Mouse (Mus musculus) limb, embryonic 14.5 days (tissue): ENCODE measurements at regions not wholly inside any gene's neighbourhood (a gene's known extent, or its start where the extent isn't known, plus 50 kb on each side); places are given as distances from the start of the nearest gene placed in this dataset.

Experiments
- ATAC-seq: fragments of 200-750 bp; cut with Nextera tagmentation; 2 replicates; pipeline ENCODE4 v1.8.0; 2017; ENCODE audit warnings: low read depth, moderate number of reproducible peaks, moderate TSS enrichment; ENCODE audit not compliant: low FRiP score
- DNase-seq: peaks from one replicate; pipeline ENCODE4 v3.0.0-alpha.2; 2015; ENCODE audit warnings: low spot score
- H3K27ac ChIP-seq: fragments of 300-500 bp; sonication (generic); replicated peaks from 2 replicates; pipeline ENCODE4 v1.5.1; 2014; ENCODE audit warnings: low read depth, mild to moderate bottlenecking, low read length, moderate library complexity, mixed read lengths
- H3K27me3 ChIP-seq: fragments of 300-500 bp; sonication (generic); 2 replicates; pipeline ENCODE4 v1.6.1; 2014; ENCODE audit warnings: low read length, mixed read lengths; ENCODE audit not compliant: control insufficient read depth, insufficient read depth
- H3K36me3 ChIP-seq: fragments of 300-500 bp; sonication (generic); 2 replicates; pipeline ENCODE4 v1.6.1; 2014; ENCODE audit warnings: mild to moderate bottlenecking, low read length, moderate library complexity, mixed read lengths; ENCODE audit not compliant: control insufficient read depth, insufficient read depth
- H3K4me1 ChIP-seq: fragments of 300-500 bp; sonication (generic); 2 replicates; pipeline ENCODE4 v1.6.1; 2014; ENCODE audit warnings: antibody characterized with exemption, low read length, mixed read lengths; ENCODE audit not compliant: control insufficient read depth, insufficient read depth
- H3K4me2 ChIP-seq: fragments of 300-500 bp; sonication (generic); replicated peaks from 2 replicates; pipeline ENCODE4 v1.6.1; 2014; ENCODE audit warnings: low read depth, mild to moderate bottlenecking, low read length, moderate library complexity; ENCODE audit not compliant: severe bottlenecking
- H3K4me3 ChIP-seq: fragments of 300-500 bp; sonication (generic); replicated peaks from 2 replicates; pipeline ENCODE4 v1.5.1; 2014; ENCODE audit warnings: low read length
- H3K9ac ChIP-seq: fragments of 300-500 bp; sonication (generic); 2 replicates; pipeline ENCODE4 v1.6.1; 2014; ENCODE audit warnings: mild to moderate bottlenecking, low read depth, low read length, moderate library complexity; ENCODE audit not compliant: severe bottlenecking
- H3K9me3 ChIP-seq: fragments of 300-500 bp; sonication (generic); 2 replicates; pipeline ENCODE4 v1.6.1; 2016; ENCODE audit warnings: low read length; ENCODE audit not compliant: control insufficient read depth
- POLR2A ChIP-seq: fragments of 200-500 bp; IDR thresholded peaks from 2 replicates; pipeline ENCODE4 v1.8.0; 2012; ENCODE audit warnings: inconsistent platforms, mild to moderate bottlenecking, moderate library complexity, borderline replicate concordance; ENCODE audit not compliant: insufficient read depth, insufficient read length; ENCODE audit errors: extremely low read depth
- WGBS: fragments of 180-500 bp; shearing (Covaris S2); extraction: QIAGEN DNeasy Blood & Tissue Kit; methylation state at CpG from one replicate; pipeline ENCODE4 v1.1.7; 2014; 5-methylcytosine and 5-hydroxymethylcytosine counted together

- 56% methylated on average over 4 of the region's 4 CpGs for WGBS
- no peak overlapping the region for H3K4me3 ChIP-seq
- DNase-seq (peak; percentile 15), ATAC-seq (no peak)
- H3K4me1 ChIP-seq = no peaks in the 10 kb centered on the region
- no peak overlapping the region for H3K4me2 ChIP-seq
- no peak overlapping the region for H3K27ac ChIP-seq
- TF ChIP-seq POLR2A = no peak
- no peaks in the 10 kb centered on the region for H3K9me3 ChIP-seq
- no peak overlapping the region for H3K9ac ChIP-seq
- H3K27me3 ChIP-seq = no peaks in the 10 kb centered on the region
- H3K36me3 ChIP-seq = no peaks in the 10 kb centered on the region
Measured at GRCm38 (mm10) chr6:36605578-36606205, 204.3 kb downstream of the Ptn start.

DNA sequence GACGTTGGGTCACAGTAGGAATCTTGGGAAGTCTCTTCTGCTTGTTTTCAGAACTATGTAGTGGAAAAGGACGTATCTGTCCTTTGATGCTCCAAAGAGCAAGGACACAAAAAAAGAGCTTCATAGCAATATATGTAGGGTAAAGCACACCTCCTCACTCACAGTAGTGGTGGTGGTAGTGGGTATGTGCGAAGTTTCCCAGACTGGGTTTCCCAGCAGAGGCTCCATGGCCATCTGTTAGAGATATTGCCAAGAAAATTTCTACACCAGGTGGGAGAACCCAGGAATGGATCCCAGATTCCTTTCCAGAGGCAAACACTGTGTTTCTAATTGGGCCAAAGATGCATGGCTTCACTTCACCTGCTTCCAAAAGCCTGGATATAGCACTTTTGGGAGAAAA, 205.2 kb downstream of the Ptn start:
- WGBS = 74% methylated on average over 3 of the region's 3 CpGs
- no peak for TF ChIP-seq POLR2A

DNA sequence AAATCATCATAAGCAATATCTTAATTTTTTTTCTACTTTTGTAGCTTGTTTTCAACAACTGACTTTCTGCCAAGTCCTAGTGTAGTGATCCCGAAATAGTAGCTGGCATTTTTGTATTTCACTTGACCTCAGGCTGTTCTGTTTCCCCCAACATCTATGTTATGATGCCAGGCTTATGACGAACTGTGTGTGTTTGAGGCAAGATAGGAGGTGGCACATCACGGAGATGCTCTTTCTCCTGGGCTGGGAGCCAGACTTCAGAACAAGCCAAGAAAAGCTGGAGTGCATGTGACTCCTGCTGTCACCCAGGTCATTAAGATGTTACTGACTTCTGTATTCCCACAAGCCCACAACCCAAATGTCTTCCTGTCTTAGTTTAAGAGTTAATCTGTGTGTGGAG, 208.7 kb downstream of the Chrm2 start:
- 80% methylated on average over 3 of the region's 3 CpGs for WGBS
- DNase-seq = no peak
- Histone ChIP-seq H3K4me2 (no peak overlapping the region), H3K27ac (no peak overlapping the region), H3K4me3 (no peak overlapping the region), H3K36me3 (no peaks in the 10 kb centered on the region), H3K9ac (no peak overlapping the region), H3K4me1 (no peaks in the 10 kb centered on the region), H3K27me3 (no peaks in the 10 kb centered on the region), H3K9me3 (no peaks in the 10 kb centered on the region)
- no peak for ATAC-seq
- TF ChIP-seq POLR2A = no peak

More for the DNA sequence above, 205.2 kb downstream of the Ptn start:
- no peaks in the 10 kb centered on the region for H3K4me1 ChIP-seq
- no peak for ATAC-seq
- no peak for DNase-seq
- H3K36me3 ChIP-seq = no peaks in the 10 kb centered on the region
- H3K4me2 ChIP-seq = no peak overlapping the region
- H3K27ac ChIP-seq = no peak overlapping the region
- H3K9ac ChIP-seq = no peak overlapping the region
- H3K27me3 ChIP-seq = no peaks in the 10 kb centered on the region
- no peak overlapping the region for H3K4me3 ChIP-seq
- H3K9me3 ChIP-seq = no peaks in the 10 kb centered on the region

GRCm38 (mm10) chr6:36590881-36591630, 203.2 kb downstream of the Chrm2 start:
- no peaks in the 10 kb centered on the region for H3K27me3 ChIP-seq
- no peak overlapping the region for H3K9ac ChIP-seq
- H3K9me3 ChIP-seq = no peaks in the 10 kb centered on the region
- no peak overlapping the region for H3K27ac ChIP-seq
- no peak overlapping the region for H3K4me2 ChIP-seq
- no peak for DNase-seq
- no peak overlapping the region for H3K4me3 ChIP-seq
- no peaks in the 10 kb centered on the region for H3K36me3 ChIP-seq
- TF ChIP-seq POLR2A = no peak
- ATAC-seq = no peak
- 84% methylated on average over 16 of the region's 16 CpGs for WGBS
- H3K4me1 ChIP-seq = no peaks in the 10 kb centered on the region

DNA sequence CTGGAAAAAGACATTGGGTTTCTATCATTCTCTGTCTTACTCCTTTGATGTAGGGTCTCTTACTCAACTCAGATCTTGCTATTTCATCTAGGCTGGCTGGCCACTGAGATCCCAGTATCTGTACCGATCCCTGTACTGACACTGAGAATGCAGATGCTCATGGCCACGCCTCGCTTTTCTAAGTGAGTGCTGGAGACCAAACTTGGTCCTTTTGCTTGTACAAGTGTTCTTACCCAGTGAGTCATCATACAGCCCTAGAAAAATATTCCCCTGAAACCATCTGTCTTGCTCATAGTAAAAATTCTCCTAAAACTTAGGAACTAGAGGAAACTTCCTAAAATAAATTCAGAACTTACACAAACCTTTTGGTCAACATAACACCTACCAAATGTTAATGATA, 193.2 kb downstream of the Chrm2 start:
- Histone ChIP-seq H3K9me3 (no peaks in the 10 kb centered on the region), H3K36me3 (no peaks in the 10 kb centered on the region), H3K27ac (no peak overlapping the region), H3K27me3 (no peaks in the 10 kb centered on the region), H3K4me1 (no peaks in the 10 kb centered on the region), H3K4me2 (no peak overlapping the region), H3K9ac (no peak overlapping the region), H3K4me3 (no peak overlapping the region)
- no peak for ATAC-seq
- WGBS = 95% methylated on average over 3 of the region's 3 CpGs
- TF ChIP-seq POLR2A = no peak
- DNase-seq = no peak
